Mouse (Mus musculus) E14TG2a.4 (cell line): ENCODE measurements at regions not wholly inside any gene's neighbourhood (a gene's known extent, or its start where the extent isn't known, plus 50 kb on each side); places are given as distances from the start of the nearest gene placed in this dataset.

Source experiments
- CTCF ChIP-seq: conservative IDR thresholded peaks from 2 replicates; pipeline ENCODE4 v1.5.1; 2014; ENCODE audit warnings: low read length
- NANOG ChIP-seq: IDR thresholded peaks from 2 replicates; pipeline ENCODE4 v1.6.1; 2014; ENCODE audit warnings: borderline replicate concordance, low read length, mixed read lengths
- POU5F1 ChIP-seq: IDR thresholded peaks from 2 replicates; pipeline ENCODE4 v1.6.1; 2014; ENCODE audit warnings: low read length, borderline replicate concordance

GRCm38 (mm10) chr6:31985698-31986097 lies 64.3 kb upstream of the 1700012A03Rik start:
- TF ChIP-seq CTCF = no peak
- no peak for TF ChIP-seq NANOG
- TF ChIP-seq POU5F1 = no peak
